In genomic region chr3:146268024-146268801, GRCm38 (mm10) we compare ENCODE assay signal across 10 mouse cellular contexts. TPM values are rescaled to one million over a fixed set of nuclear protein-coding genes. Genes with fewer than 3 reads are reported as not detected.
DNase-seq lines count a peak whose midpoint lies in the region; ATAC-seq and TF ChIP-seq lines count a peak whose summit lies in the region.
"Had no signal": no experiment of that assay in that cellular context is flagged by ENCODE, and none has a peak within 500 bp of the region (broad histone marks: within the 10 kb centered on the region; RNA-seq: fewer than 3 reads in every experiment).

No protein-coding gene starts in this region.

- H3K27me3 ChIP-seq in midbrain, embryonic 11.5 days (ENCODE audit: control insufficient read depth, insufficient read depth, low read length) = no peaks in the 10 kb centered on the region
- no peaks in the 10 kb centered on the region for H3K27me3 ChIP-seq in midbrain, embryonic 10.5 days (ENCODE audit: low read depth, poor library complexity, severe bottlenecking)
- no peaks in the 10 kb centered on the region for H3K27me3 ChIP-seq in stomach, postnatal 0 days (ENCODE audit: control insufficient read depth, insufficient read depth, low read length)

- H3K9ac ChIP-seq in midbrain, embryonic 11.5 days (ENCODE audit: low read length) = no peak overlapping the region
- no peak overlapping the region for H3K9ac ChIP-seq in stomach, postnatal 0 days (ENCODE audit: low read length)

- no peaks in the 10 kb centered on the region for H3K9me3 ChIP-seq in midbrain, embryonic 11.5 days (ENCODE audit: control insufficient read depth, low read length)
- H3K9me3 ChIP-seq in midbrain, embryonic 10.5 days (replicated peaks) = no peaks in the 10 kb centered on the region
- no peaks in the 10 kb centered on the region for H3K9me3 ChIP-seq in stomach, postnatal 0 days (ENCODE audit: control insufficient read depth, low read length)

- H3K36me3 ChIP-seq in midbrain, embryonic 11.5 days (ENCODE audit: control insufficient read depth, insufficient read depth, low read length) = no peaks in the 10 kb centered on the region
- H3K36me3 ChIP-seq in midbrain, embryonic 10.5 days = no peaks in the 10 kb centered on the region
- no peaks in the 10 kb centered on the region for H3K36me3 ChIP-seq in stomach, postnatal 0 days (ENCODE audit: control insufficient read depth, insufficient read depth, low read length)

- no peak for DNase-seq in frontal cortex, postnatal 25 days (ENCODE audit: low spot score in 2 of 2)
- DNase-seq in midbrain, embryonic 11.5 days (ENCODE audit: low spot score, missing footprints) = no peak
- no peak for DNase-seq in midbrain, embryonic 10.5 days (ENCODE audit: low spot score)
- peak; percentile 14 to 21 for DNase-seq in left cerebral cortex, postnatal 36 days (ENCODE audit: low spot score in 2 of 2)
- DNase-seq in stomach, postnatal 0 days (ENCODE audit: low spot score) = no peak
- DNase-seq in heart, postnatal 14 days = no peak
- no peak for DNase-seq in embryo, embryonic 10.5 days (ENCODE audit: low spot score)
- DNase-seq: cerebellum, adult 2 months; lung, adult 18-20 months had no signal

- intact Hi-C loops in left cerebral cortex, postnatal 36 days (cut with DNase I) = no loop called here
- intact Hi-C loops in heart, postnatal 14 days (cut with DNase I) = no loop called here

- H3K4me2 ChIP-seq in midbrain, embryonic 11.5 days = no peak overlapping the region
- H3K4me2 ChIP-seq in stomach, postnatal 0 days (replicated peaks; ENCODE audit: low read depth) = no peak overlapping the region

- no peak for TF ChIP-seq EP300 in stomach, postnatal 0 days (optimal IDR thresholded peaks at IDR 0.05)

- TF ChIP-seq CTCF in stomach, postnatal 0 days (IDR thresholded peaks at IDR 0.05; ENCODE audit: low read depth) = 0 out of 2 replicates have a peak, but pooled peaks have one; percentile 35

- no peak overlapping the region for H3K27ac ChIP-seq in midbrain, embryonic 11.5 days (ENCODE audit: low read depth, low read length)
- H3K27ac ChIP-seq in midbrain, embryonic 10.5 days (replicated peaks) = no peak overlapping the region
- no peak overlapping the region for H3K27ac ChIP-seq in stomach, postnatal 0 days (replicated peaks)

- H3K4me1 ChIP-seq in midbrain, embryonic 11.5 days (ENCODE audit: control insufficient read depth, insufficient read depth, low read length) = no peaks in the 10 kb centered on the region
- H3K4me1 ChIP-seq in midbrain, embryonic 10.5 days = 0 out of 2 replicates have a peak, but pooled peaks cover 6% of the 10 kb centered on the region
- H3K4me1 ChIP-seq in stomach, postnatal 0 days (replicated peaks; ENCODE audit: control insufficient read depth, insufficient read depth) = no peaks in the 10 kb centered on the region

- H3K4me3 ChIP-seq in midbrain, embryonic 11.5 days (ENCODE audit: low read depth, low read length) = no peak overlapping the region
- no peak overlapping the region for H3K4me3 ChIP-seq in midbrain, embryonic 10.5 days
- no peak overlapping the region for H3K4me3 ChIP-seq in stomach, postnatal 0 days (ENCODE audit: low read depth, low read length)

- ATAC-seq in frontal cortex, adult (ENCODE audit: low TSS enrichment) = peak; percentile 98
- peak; percentile 48; the same call in 1 of the 2 replicates for ATAC-seq in midbrain, embryonic 11.5 days (ENCODE audit: low FRiP score)
- no peak for ATAC-seq in stomach, postnatal 0 days (ENCODE audit: low FRiP score, low TSS enrichment)

- 77% methylated on average over 14 of the region's 14 CpGs for WGBS in midbrain, embryonic 11.5 days
- 87% methylated on average over 14 of the region's 14 CpGs for WGBS in midbrain, embryonic 10.5 days
- 78% methylated on average over 14 of the region's 14 CpGs for WGBS in stomach, postnatal 0 days

RNA-seq across cellular contexts. Expression of gene Lpar3, which starts 47.5 kb away (rescaled TPM):
- 0.37 and 0.41 TPM in 2 replicates for polyA plus RNA-seq in midbrain, embryonic 11.5 days (2014; fragmentation: Nextera tagmentation; extraction: Ambion mirVana)
- 0.46 and 0.47 TPM in 2 replicates for polyA plus RNA-seq in midbrain, embryonic 10.5 days (2016; fragmentation: Nextera tagmentation; extraction: Ambion mirVana)
- under 1 TPM; 0.32 to 0.68 TPM for total RNA-seq in left cerebral cortex, postnatal 36 days (2021)
- 0.38 and 0.53 TPM in 2 replicates for polyA plus RNA-seq in stomach, postnatal 0 days (2015; fragmentation: Nextera tagmentation; extraction: Ambion mirVana)
- total RNA-seq in heart, postnatal 14 days (2021) = 1 to 10 TPM; 1.0 to 1.1 TPM

Comparison
In these comparisons a context has a peak if more than half of its experiments do, and no peak if none do; other contexts are left out.
1. DNase-seq: peak in left cerebral cortex, postnatal 36 days (2 of 2); none in frontal cortex, postnatal 25 days (0 of 2), midbrain, embryonic 11.5 days (single experiment), midbrain, embryonic 10.5 days (single experiment), stomach, postnatal 0 days (single experiment), heart, postnatal 14 days (0 of 2) and embryo, embryonic 10.5 days (single experiment).